Mouse (Mus musculus): ENCODE measurements at regions not wholly inside any gene's neighbourhood (a gene's known extent, or its start where the extent isn't known, plus 50 kb on each side); places are given as distances from the start of the nearest gene placed in this dataset.
"Not testable (repeated sequence)": the region's sequence is repeated elsewhere in the genome, so short reads cannot be mapped to it uniquely, and the experiment has no call there.

DNA sequence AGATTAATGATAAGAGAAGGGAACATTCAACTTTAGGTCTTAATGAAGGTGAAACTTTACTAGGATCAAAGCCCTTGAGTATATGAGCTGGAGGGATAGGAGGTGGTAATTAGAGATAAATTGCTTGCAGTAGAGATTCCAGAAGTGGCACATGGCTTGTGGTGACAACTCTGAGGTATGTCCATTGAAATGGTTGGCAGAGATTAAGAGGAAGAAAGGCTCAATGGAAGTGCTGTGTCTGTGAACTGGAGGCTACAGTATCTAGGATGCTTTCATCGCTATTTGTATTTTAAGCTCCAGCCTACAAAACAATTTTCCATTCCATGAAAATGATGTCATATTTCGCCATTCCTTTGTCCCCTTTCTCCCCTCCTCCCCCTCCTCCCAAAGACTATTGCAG, 508.1 kb upstream of the Gm9747 start:
- DNase-seq (ENCODE audit: low read depth), result no peak
- no peak for TF ChIP-seq POLR2A (IDR thresholded peaks at IDR 0.05; ENCODE audit: borderline replicate concordance, extremely low read depth, insufficient read depth, insufficient read length, poor library complexity, severe bottlenecking)
- TF ChIP-seq CTCF (IDR thresholded peaks at IDR 0.05; ENCODE audit: borderline replicate concordance, extremely low read depth, insufficient read depth, insufficient read length), result no peak

DNA sequence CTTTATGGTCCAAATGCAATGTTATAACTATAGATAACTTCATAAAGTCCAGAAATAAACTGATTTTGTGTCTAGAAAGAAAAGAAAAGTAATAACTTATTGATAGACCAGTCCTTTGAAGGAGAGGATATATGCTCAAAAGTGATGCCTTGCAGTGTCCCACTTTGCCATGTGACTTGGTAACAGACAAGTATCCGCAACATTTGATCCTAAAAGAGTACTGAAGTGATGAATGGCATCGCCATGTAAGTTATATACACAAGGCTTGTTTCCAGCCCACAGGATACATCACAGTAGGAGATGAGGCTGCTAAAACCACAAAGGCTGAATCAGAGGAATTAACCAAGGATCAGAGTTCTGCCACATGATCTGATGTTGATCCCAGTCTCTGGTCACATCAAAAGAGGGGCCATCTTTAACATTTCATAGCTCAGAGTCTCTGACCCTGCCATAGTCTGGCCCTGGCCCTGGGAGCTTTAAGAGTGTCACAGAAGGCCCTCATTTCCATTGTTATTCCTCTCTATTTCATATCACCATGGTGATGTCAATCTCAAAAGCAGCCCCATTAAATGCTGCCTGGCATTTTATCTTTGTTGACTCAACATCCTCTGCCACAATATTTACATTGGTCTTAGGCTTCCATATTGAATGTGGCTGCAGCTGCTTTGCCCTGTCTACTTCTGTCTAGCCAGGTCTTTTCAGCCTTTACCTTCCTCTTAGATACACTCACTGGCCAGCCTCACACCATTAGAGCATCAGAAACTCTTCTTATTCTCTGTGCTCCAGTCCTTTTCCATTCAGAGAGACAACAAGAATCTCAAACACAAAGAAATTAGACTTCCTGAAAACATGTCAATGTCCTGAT, 506.4 kb upstream of the Gm9747 start:
- DNase-seq (ENCODE audit: low read depth), result no peak
- no peak for TF ChIP-seq POLR2A (IDR thresholded peaks at IDR 0.05; ENCODE audit: borderline replicate concordance, extremely low read depth, insufficient read depth, insufficient read length, poor library complexity, severe bottlenecking)

DNA sequence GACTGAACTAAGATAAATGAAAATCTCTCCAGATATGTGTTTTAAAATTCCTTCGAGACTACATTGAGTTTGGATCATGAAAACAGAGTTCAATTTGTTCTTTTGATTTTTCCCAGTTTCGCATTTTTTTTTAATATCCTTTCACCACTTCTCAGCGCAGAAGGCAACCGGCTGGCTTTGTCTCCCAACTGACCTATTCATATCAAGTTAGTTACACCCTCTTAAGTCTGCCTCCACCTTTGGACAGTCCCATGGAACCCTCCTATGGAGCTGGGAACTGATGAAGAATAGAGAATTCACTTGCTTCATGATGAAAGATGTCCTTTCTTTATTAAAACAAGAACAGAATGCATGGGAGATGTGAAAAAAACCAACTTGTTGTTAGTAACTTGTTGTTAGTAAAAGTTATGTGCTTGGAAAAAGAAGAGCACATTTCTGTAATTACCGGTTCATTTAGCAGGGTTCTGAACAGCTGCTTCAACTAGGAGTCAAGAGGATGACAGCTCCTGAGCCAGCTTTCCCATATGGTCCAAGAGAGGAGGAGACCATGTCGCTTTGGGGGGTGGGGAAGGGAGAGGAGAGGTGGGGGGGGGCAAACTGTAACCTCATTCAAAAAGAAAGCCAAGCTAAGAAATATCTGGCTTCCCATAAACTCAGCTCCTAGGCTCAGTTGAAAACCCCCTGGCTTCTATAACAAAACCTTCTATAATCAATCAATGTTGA, 495.6 kb upstream of the Gm9747 start:
- peak; percentile 13 for DNase-seq (ENCODE audit: low read depth)
- no peak for TF ChIP-seq CTCF (IDR thresholded peaks at IDR 0.05; ENCODE audit: borderline replicate concordance, extremely low read depth, insufficient read depth, insufficient read length)
- no peak for TF ChIP-seq POLR2A (IDR thresholded peaks at IDR 0.05; ENCODE audit: borderline replicate concordance, extremely low read depth, insufficient read depth, insufficient read length, poor library complexity, severe bottlenecking)

DNA sequence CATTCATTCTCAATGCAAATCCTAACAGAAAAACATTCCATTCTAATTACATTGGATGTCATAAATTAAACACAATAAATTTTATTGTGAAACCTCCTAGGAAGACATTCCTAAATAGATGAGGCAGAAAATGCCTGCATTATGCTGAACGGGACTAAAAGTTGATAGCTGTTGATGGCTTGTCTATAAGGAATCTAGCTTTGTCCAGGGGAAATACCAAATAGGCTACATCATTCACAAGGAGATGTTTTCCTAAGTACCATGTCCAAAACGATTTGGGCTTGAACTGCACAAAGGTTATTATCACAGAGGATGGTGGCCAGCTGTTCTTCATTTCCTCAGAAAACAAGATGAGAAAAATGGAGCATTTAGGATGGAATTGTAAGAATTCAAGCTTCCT, 494.5 kb upstream of the Gm9747 start:
- DNase-seq (ENCODE audit: low read depth), result no peak

DNA sequence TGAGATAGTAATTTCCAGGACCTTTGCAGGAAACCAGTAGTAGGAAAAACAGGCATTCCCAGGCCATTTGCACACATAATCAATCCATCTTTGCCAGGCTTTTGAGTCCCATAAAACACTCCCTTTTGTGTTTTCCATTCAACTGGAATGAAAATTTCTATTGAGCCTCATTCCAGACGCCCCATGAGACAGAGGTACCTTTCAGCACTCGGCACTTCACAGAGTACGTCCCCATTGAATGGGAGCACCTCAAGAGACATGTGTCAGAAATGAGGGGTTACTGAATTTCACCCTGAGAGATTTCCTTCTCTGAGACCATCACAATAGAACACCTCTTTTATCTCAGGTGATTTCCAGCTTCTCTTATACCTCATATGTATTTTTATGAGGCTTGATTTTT, 493.5 kb upstream of the Gm9747 start:
- DNase-seq (ENCODE audit: low read depth), result peak; percentile 25
- TF ChIP-seq POLR2A (IDR thresholded peaks at IDR 0.05; ENCODE audit: borderline replicate concordance, extremely low read depth, insufficient read depth, insufficient read length, poor library complexity, severe bottlenecking), result no peak
- no peak for TF ChIP-seq CTCF (IDR thresholded peaks at IDR 0.05; ENCODE audit: borderline replicate concordance, extremely low read depth, insufficient read depth, insufficient read length)

More for the DNA sequence above, 494.5 kb upstream of the Gm9747 start:
- TF ChIP-seq POLR2A (IDR thresholded peaks at IDR 0.05; ENCODE audit: borderline replicate concordance, extremely low read depth, insufficient read depth, insufficient read length, poor library complexity, severe bottlenecking) (no peak), CTCF (IDR thresholded peaks at IDR 0.05; ENCODE audit: borderline replicate concordance, extremely low read depth, insufficient read depth, insufficient read length) (no peak)

DNA sequence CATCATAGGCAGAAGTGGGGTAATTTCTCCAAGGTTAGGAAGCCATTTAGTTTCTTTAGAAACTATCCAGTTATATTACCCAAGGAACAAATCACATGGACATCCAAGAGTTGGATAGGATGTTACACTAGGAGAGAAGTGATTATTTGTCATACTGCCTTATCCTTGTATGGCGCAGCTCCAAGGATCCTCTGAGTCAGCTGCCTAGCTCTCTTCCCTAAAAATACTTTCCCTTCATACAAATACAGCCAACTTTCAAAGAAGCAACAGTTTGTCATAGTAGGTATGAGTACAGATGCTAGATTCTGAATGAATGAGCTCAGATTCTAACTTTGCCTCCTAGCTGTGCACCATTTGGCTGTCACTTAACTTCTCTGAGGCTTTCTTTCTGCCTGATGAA, 492.9 kb upstream of the Gm9747 start:
- TF ChIP-seq POLR2A (IDR thresholded peaks at IDR 0.05; ENCODE audit: borderline replicate concordance, extremely low read depth, insufficient read depth, insufficient read length, poor library complexity, severe bottlenecking) (no peak), CTCF (IDR thresholded peaks at IDR 0.05; ENCODE audit: borderline replicate concordance, extremely low read depth, insufficient read depth, insufficient read length) (no peak)
- DNase-seq (ENCODE audit: low read depth), result no peak

DNA sequence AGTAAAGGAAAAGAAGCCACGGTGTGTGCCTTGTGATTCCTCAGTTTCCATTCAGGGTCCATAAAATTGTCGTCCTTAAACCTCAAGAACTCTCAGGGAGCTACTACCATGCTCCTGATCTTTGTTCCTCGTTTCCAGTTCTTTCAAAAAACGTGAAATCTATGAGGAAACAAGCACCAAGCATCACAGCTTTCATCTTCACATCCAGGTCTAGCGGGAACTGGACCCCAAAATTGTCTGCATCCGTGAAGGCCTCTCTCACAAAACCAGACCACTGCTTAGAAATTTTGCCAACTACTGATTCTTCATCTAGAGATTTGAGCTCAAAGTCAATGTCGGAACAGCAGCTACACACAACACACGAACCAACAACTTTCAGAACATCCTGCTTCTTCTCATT, 491.0 kb upstream of the Gm9747 start:
- not testable (repeated sequence) for DNase-seq (ENCODE audit: low read depth)

DNA sequence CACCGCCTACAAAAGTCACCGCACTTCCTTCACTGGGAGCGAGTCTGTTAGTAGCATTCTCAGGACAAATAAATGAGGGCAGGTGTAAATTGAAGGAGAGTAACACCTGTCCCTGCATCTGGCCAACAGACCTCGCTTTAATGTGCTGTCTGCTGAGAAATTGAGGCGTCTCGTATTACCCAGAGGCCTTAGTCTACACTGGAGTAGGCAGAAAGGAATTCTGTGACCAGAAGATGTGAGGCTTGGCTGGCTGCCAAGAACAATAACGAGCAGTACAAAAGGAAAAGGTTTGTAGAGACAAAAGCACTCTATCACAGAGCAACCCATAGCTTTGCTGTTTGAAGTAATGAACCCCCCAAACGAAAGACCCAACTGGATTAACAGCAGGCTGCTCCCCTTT, 488.4 kb upstream of the Gm9747 start:
- TF ChIP-seq CTCF (IDR thresholded peaks at IDR 0.05; ENCODE audit: borderline replicate concordance, extremely low read depth, insufficient read depth, insufficient read length), result no peak
- no peak for TF ChIP-seq POLR2A (IDR thresholded peaks at IDR 0.05; ENCODE audit: borderline replicate concordance, extremely low read depth, insufficient read depth, insufficient read length, poor library complexity, severe bottlenecking)
- peak; percentile 88 for DNase-seq (ENCODE audit: low read depth)

DNA sequence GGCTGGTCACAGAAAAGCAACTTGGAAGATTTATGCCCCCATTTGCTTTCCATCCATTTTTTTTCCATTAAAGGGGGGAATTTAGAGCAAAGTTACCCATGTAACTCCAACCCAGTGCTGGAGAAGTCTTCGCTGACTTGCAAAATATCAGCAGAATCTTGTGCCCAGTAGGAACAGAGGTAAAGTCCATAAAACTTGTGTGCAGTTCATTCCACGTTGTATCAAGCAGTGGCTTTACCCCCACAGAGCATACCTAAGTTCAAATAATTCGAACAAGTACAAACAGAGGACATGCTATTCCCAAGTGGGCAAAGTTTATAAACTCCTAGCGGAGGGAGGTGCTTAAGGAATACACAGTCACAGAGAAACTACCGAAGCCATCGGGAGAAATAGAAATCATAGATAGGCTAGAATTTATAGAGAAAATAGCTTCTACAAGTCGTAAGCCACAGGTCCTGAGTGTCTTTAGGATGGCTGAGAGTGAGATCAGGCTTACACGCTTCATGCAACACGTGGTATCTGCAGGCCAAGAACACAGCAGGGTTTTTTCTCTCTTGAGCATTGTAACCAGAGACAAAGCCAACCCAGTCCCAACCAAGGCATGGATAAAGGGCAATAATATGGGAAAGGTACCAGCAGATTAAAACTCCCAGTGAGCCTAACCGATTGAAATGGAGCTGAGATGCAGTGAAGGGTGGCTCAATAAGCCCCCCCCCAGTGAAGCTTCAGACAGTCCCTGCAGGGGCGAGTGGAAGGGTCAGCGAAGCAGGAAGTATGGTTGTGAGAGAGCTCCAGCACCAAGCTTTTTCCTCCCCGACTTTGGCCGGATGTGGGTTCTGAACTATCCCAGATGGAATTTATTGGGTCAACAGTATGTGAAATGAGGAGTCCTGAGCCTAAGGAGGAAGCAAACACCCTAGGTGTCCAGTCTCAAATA, 487.6 kb upstream of the Gm9747 start:
- TF ChIP-seq POLR2A (IDR thresholded peaks at IDR 0.05; ENCODE audit: borderline replicate concordance, extremely low read depth, insufficient read depth, insufficient read length, poor library complexity, severe bottlenecking) (no peak), CTCF (IDR thresholded peaks at IDR 0.05; ENCODE audit: borderline replicate concordance, extremely low read depth, insufficient read depth, insufficient read length) (no peak)

DNA sequence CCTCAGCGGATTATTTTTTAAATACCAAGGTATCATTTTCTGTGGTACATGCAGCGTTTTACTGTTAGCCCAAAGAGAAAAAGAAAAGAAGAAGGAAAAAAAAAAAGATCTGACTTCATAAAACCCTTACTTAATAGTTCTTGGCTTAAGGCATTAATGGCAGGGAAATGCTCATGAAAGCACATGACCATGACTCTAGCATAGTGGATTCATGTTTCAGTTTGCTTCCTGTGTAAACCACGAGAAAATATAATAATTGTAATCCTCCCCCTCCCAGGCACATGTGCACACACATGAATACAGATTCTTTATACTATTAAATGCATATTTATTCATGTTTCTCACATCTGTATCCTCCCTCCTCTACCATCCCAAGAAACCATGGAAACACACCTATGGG, 486.9 kb upstream of the Gm9747 start:
- no peak for DNase-seq (ENCODE audit: low read depth)
- no peak for TF ChIP-seq CTCF (IDR thresholded peaks at IDR 0.05; ENCODE audit: borderline replicate concordance, extremely low read depth, insufficient read depth, insufficient read length)
- TF ChIP-seq POLR2A (IDR thresholded peaks at IDR 0.05; ENCODE audit: borderline replicate concordance, extremely low read depth, insufficient read depth, insufficient read length, poor library complexity, severe bottlenecking), result no peak

More for the DNA sequence above, 487.6 kb upstream of the Gm9747 start:
- peak; percentile 15 for DNase-seq (ENCODE audit: low read depth)

DNA sequence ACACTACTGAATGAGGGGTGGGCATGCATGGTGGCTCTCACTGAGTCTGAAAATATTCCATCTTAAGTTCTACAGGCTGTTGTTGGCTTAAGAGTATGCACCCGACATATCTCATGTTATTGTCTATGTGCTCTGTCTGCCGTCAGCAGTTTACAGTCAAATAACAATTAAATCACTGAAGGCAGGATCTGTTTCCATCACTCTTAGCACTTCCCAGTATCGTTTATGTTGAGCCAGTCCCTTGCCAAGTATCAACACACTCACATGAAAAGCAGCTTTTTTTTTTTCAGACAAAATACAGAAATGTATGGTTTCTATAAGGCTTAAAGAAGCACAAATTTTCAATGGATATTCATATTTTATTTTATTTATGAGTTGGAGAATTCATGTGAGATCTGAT, 485.9 kb upstream of the Gm9747 start:
- no peak for DNase-seq (ENCODE audit: low read depth)
- TF ChIP-seq POLR2A (IDR thresholded peaks at IDR 0.05; ENCODE audit: borderline replicate concordance, extremely low read depth, insufficient read depth, insufficient read length, poor library complexity, severe bottlenecking) (no peak), CTCF (IDR thresholded peaks at IDR 0.05; ENCODE audit: borderline replicate concordance, extremely low read depth, insufficient read depth, insufficient read length) (no peak)
